Mouse (Mus musculus) ES-E14 (cell line): ENCODE results near the gene Dst. TPM values are rescaled to one million over a fixed set of nuclear protein-coding genes. Genes with fewer than 3 reads are reported as not detected.

Experiments
- DNase-seq: peaks from one replicate; pipeline ENCODE4 v3.0.0-alpha.2; 2013; ENCODE audit warnings: low read depth, low spot score
- H3K27ac ChIP-seq: 2 replicates; pipeline ENCODE4 v1.5.1; 2012; ENCODE audit warnings: low read depth, mild to moderate bottlenecking, low read length, moderate library complexity, mixed read lengths; ENCODE audit not compliant: poor library complexity, insufficient read depth, severe bottlenecking
- H3K36me3 ChIP-seq: 2 replicates; pipeline ENCODE4 v1.6.1; 2012; ENCODE audit warnings: mild to moderate bottlenecking, low read length, moderate library complexity, mixed read lengths; ENCODE audit not compliant: control insufficient read depth, poor library complexity, insufficient read depth, severe bottlenecking
- H3K4me1 ChIP-seq, 2 experiments: fragments of 150-350 bp in 1 of 2; sonication (generic) in 1 of 2; 2 replicates each; pipeline ENCODE4 v1.6.1; 2012; ENCODE audit warnings: low read length in 2 of 2, mild to moderate bottlenecking in 1 of 2, mixed read lengths in 1 of 2; ENCODE audit not compliant: control insufficient read depth in 2 of 2, insufficient read depth in 2 of 2, poor library complexity in 1 of 2
- H3K4me3 ChIP-seq, 2 experiments: fragments of 150-350 bp in 1 of 2; sonication (generic) in 1 of 2; 2 replicates each; pipeline ENCODE4 v1.5.1; 2012; ENCODE audit warnings: low read length in 2 of 2, low read depth in 1 of 2, mild to moderate bottlenecking in 1 of 2, mixed read lengths in 1 of 2; ENCODE audit not compliant: insufficient read depth in 1 of 2, poor library complexity in 1 of 2, severe bottlenecking in 1 of 2
- H3K9ac ChIP-seq: 2 replicates; pipeline ENCODE4 v1.6.1; 2012; ENCODE audit warnings: low read depth, mild to moderate bottlenecking, low read length, mixed read lengths; ENCODE audit not compliant: poor library complexity, insufficient read depth, severe bottlenecking
- H3K9me3 ChIP-seq: fragments of 150-350 bp; sonication (generic); 2 replicates; pipeline ENCODE4 v1.6.1; 2012; ENCODE audit warnings: low read depth, mild to moderate bottlenecking, low read length; ENCODE audit not compliant: control insufficient read depth, insufficient read depth
- CHD2 ChIP-seq: IDR thresholded peaks from 2 replicates; pipeline ENCODE4 v1.6.1; 2014; ENCODE audit warnings: mild to moderate bottlenecking, low read depth, low read length, inconsistent platforms
- HCFC1 ChIP-seq: IDR thresholded peaks from 2 replicates; pipeline ENCODE4 v1.6.1; 2012; ENCODE audit warnings: low read length, inconsistent platforms, borderline replicate concordance; ENCODE audit not compliant: insufficient read depth
- MAFK ChIP-seq: IDR thresholded peaks from 2 replicates; pipeline ENCODE4 v1.6.1; 2014; ENCODE audit warnings: mild to moderate bottlenecking, low read depth, low read length, inconsistent platforms; ENCODE audit not compliant: insufficient read depth
- ZC3H11A ChIP-seq: IDR thresholded peaks from 2 replicates; pipeline ENCODE4 v1.6.1; 2012; ENCODE audit warnings: low read depth, mild to moderate bottlenecking, inconsistent platforms, low read length, borderline replicate concordance
- ZNF384 ChIP-seq: IDR thresholded peaks from 2 replicates; pipeline ENCODE4 v1.6.1; 2012; ENCODE audit warnings: low read depth, low read length, inconsistent platforms
- in situ Hi-C, 2 experiments: fragments of 600-800 bp; cut with MboI; formaldehyde crosslinking; loops; one replicate each; pipeline ENCODE4 v1.15.1; 2025; ENCODE audit warnings: low sequenced_read_pairs in 2 of 2, inconsistent platforms in 1 of 2; ENCODE audit not compliant: unreplicated experiment in 2 of 2
- total RNA-seq: library from RNA; depleted of rRNA; stranded (reverse); fragments of 300-350 nt; gene quantifications from 2 replicates; pipeline ENCODE4 v1.2.3, GENCODE M21; 2012

Dst gene
- total RNA-seq, 1 experiment, result 186 TPM

- no peak for TF ChIP-seq ZC3H11A
- TF ChIP-seq MAFK, result no peak
- TF ChIP-seq HCFC1, result no peak
- no peak for TF ChIP-seq CHD2
- TF ChIP-seq ZNF384, result no peak
- no peak overlapping the region for H3K27ac ChIP-seq
- no peaks in the 10 kb centered on the region for H3K9me3 ChIP-seq
- no peak for DNase-seq
- in situ Hi-C loops, result no loop called here
- peaks cover 25 to 27% of the 10 kb centered on the region in 2 experiments for H3K4me1 ChIP-seq
- no peak overlapping the region for H3K4me3 ChIP-seq
- H3K9ac ChIP-seq, result no peak overlapping the region
- no peaks in the 10 kb centered on the region for H3K36me3 ChIP-seq
Measured at GRCm38 (mm10) chr1:34070991-34071639, 163.1 kb downstream of the Dst start.

- H3K4me3 ChIP-seq, result no peak overlapping the region
- H3K36me3 ChIP-seq, result no peaks in the 10 kb centered on the region
- peak overlapping the region; percentile 97 for H3K27ac ChIP-seq
- no peaks in the 10 kb centered on the region for H3K9me3 ChIP-seq
- no peak for TF ChIP-seq HCFC1
- TF ChIP-seq ZC3H11A, result no peak
- no peak for TF ChIP-seq CHD2
- TF ChIP-seq ZNF384, result no peak
- TF ChIP-seq MAFK, result no peak
- H3K9ac ChIP-seq, result peak overlapping the region; percentile 1; the same call in 1 of the 2 replicates
- H3K4me1 ChIP-seq, result peaks cover 24 to 30% of the 10 kb centered on the region in 2 experiments
- in situ Hi-C loops, result no loop called here
- no peak for DNase-seq
Measured at GRCm38 (mm10) chr1:34072262-34072661, 164.2 kb downstream of the Dst start.

GRCm38 (mm10) chr1:34073436-34074169 is 165.6 kb downstream of the Dst start:
- Histone ChIP-seq H3K4me3 (peak overlapping the region; percentile 36 to 52), H3K9ac (peak overlapping the region; percentile 58), H3K4me1 (peaks cover 24 to 33% of the 10 kb centered on the region in 2 experiments), H3K36me3 (no peaks in the 10 kb centered on the region), H3K9me3 (no peaks in the 10 kb centered on the region), H3K27ac (peak overlapping the region; percentile 97)
- no peak for TF ChIP-seq HCFC1
- TF ChIP-seq ZNF384, result no peak
- no peak for TF ChIP-seq ZC3H11A
- peak; percentile 70 for DNase-seq
- in situ Hi-C loops, result no loop called here

- H3K9me3 ChIP-seq, result no peaks in the 10 kb centered on the region
- in situ Hi-C loops, result no loop called here
- peak overlapping the region; percentile 52 to 57 for H3K4me3 ChIP-seq
- no peak for DNase-seq
- H3K27ac ChIP-seq, result peak overlapping the region; percentile 99
- peak overlapping the region; percentile 77 for H3K9ac ChIP-seq
- H3K4me1 ChIP-seq, result peaks cover 24 to 33% of the 10 kb centered on the region in 2 experiments
- TF ChIP-seq HCFC1 (peak; percentile 47; the same call in 1 of the 2 replicates), CHD2 (no peak; the same call in 1 of the 2 replicates), ZNF384 (no peak), ZC3H11A (no peak), MAFK (peak; percentile 54; the same call in 1 of the 2 replicates)
- no peaks in the 10 kb centered on the region for H3K36me3 ChIP-seq
Measured at GRCm38 (mm10) chr1:34074245-34075187, 166.5 kb downstream of the Dst start.
